Mouse (Mus musculus): Measurements from ENCODE around the gene Srcin1. TPM values are rescaled to one million over a fixed set of nuclear protein-coding genes. Genes with fewer than 3 reads are reported as not detected.
A peak's percentile ranks its signal among the peaks of the same experiment; 100 is the strongest.

Gene Srcin1
- polyA plus RNA-seq, 1 experiment from 2014 or later: not detected

- Histone ChIP-seq H3K4me2 (ENCODE audit: low read depth, low read length) (0 out of 2 replicates have a peak overlapping the region, but pooled peaks have one; percentile 3), H3K27me3 (ENCODE audit: control insufficient read depth, insufficient read depth, low read depth, low read length) (peaks cover 74% of the 10 kb centered on the region), H3K36me3 (ENCODE audit: control insufficient read depth, insufficient read depth) (no peaks in the 10 kb centered on the region), H3K9me3 (replicated peaks; ENCODE audit: control insufficient read depth, low read length) (no peaks in the 10 kb centered on the region), H3K27ac (ENCODE audit: low read length) (no peak overlapping the region), H3K4me3 (ENCODE audit: low read depth, low read length) (peak overlapping the region; percentile 15; the same call in 1 of the 2 replicates), H3K4me1 (ENCODE audit: control insufficient read depth, low read depth, low read length) (peaks cover 13% of the 10 kb centered on the region; the same call in 1 of the 2 replicates), H3K9ac (ENCODE audit: low read depth, low read length) (no peak overlapping the region)
- no peak for ATAC-seq (ENCODE audit: low read depth)
- 1% methylated on average over 87 of the region's 95 CpGs for WGBS (ENCODE audit: insufficient replicate concordance)
These were observed 41.3 kb downstream of the Srcin1 start for GRCm38 (mm10) chr11:97534442-97535307.

DNA sequence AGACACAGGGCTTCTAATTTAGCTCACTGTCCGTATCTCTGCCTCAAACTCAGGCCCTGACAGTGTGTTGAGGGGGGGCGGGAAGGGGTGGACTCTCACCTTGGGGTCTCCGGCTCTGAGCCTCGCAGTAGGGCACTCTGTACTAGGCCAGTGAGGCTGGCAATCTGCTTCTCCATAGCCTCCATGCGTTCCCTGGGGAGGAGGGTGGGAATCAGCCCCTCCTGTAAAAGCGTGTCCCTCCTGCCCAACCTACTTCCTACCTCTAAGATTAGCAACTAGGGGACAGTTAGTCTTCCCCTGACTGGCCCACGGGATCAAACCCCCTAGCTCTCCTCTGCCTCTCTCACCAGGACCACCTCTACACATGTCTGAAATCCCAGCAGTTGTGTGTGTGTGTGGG, 42.3 kb downstream of the Srcin1 start:
- Histone ChIP-seq H3K9ac (ENCODE audit: low read depth, low read length) (no peak overlapping the region), H3K9me3 (replicated peaks; ENCODE audit: control insufficient read depth, low read length) (no peaks in the 10 kb centered on the region), H3K36me3 (ENCODE audit: control insufficient read depth, insufficient read depth) (no peaks in the 10 kb centered on the region), H3K4me3 (ENCODE audit: low read depth, low read length) (no peak overlapping the region), H3K4me1 (ENCODE audit: control insufficient read depth, low read depth, low read length) (peaks cover 13% of the 10 kb centered on the region; the same call in 1 of the 2 replicates), H3K4me2 (ENCODE audit: low read depth, low read length) (no peak overlapping the region), H3K27me3 (ENCODE audit: control insufficient read depth, insufficient read depth, low read depth, low read length) (peaks cover 70% of the 10 kb centered on the region), H3K27ac (ENCODE audit: low read length) (no peak overlapping the region)
- 21% methylated on average over 7 of the region's 7 CpGs for WGBS (ENCODE audit: insufficient replicate concordance)
- ATAC-seq (ENCODE audit: low read depth): no peak

- peak overlapping the region; percentile 18; the same call in 1 of the 2 replicates for H3K4me3 ChIP-seq (ENCODE audit: low read depth, low read length)
- no peak overlapping the region for H3K9ac ChIP-seq (ENCODE audit: low read depth, low read length)
- H3K9me3 ChIP-seq (replicated peaks; ENCODE audit: control insufficient read depth, low read length): no peaks in the 10 kb centered on the region
- peaks cover 13% of the 10 kb centered on the region; the same call in 1 of the 2 replicates for H3K4me1 ChIP-seq (ENCODE audit: control insufficient read depth, low read depth, low read length)
- WGBS (ENCODE audit: insufficient replicate concordance): 2% methylated on average over 20 of the region's 20 CpGs
- no peak overlapping the region for H3K27ac ChIP-seq (ENCODE audit: low read length)
- no peaks in the 10 kb centered on the region for H3K36me3 ChIP-seq (ENCODE audit: control insufficient read depth, insufficient read depth)
- peaks cover 68% of the 10 kb centered on the region for H3K27me3 ChIP-seq (ENCODE audit: control insufficient read depth, insufficient read depth, low read depth, low read length)
- ATAC-seq (ENCODE audit: low read depth): no peak
- H3K4me2 ChIP-seq (ENCODE audit: low read depth, low read length): peak overlapping the region; percentile 28
These were observed 42.9 kb downstream of the Srcin1 start for GRCm38 (mm10) chr11:97532950-97533582.

DNA sequence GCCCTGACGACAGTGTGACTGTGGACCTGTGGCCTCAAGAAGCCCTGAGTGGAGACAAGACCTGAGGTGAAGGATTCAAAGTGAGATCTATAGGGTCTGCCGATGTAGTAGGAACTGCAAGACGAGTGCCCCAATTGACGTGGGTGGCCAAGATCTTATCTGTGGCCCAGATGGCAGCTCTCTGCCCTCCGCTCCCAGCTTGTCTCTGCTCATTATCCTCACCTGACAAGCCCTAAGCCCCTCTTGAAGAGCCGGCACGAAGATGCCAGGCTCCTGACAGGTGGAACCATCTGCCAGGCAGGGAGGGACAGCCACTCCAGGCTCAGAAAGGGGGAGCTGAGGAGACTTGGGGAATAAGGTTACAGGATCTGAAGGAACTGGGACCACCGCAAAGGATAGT, 43.6 kb downstream of the Srcin1 start:
- no peaks in the 10 kb centered on the region for H3K36me3 ChIP-seq (ENCODE audit: control insufficient read depth, insufficient read depth)
- H3K9ac ChIP-seq (ENCODE audit: low read depth, low read length): no peak overlapping the region
- H3K27me3 ChIP-seq (ENCODE audit: control insufficient read depth, insufficient read depth, low read depth, low read length): peaks cover 61% of the 10 kb centered on the region
- peak overlapping the region; percentile 92 for H3K4me2 ChIP-seq (ENCODE audit: low read depth, low read length)
- 0 out of 2 replicates have a peak, but pooled peaks have one; percentile 7 for ATAC-seq (ENCODE audit: low read depth)
- no peak overlapping the region for H3K4me3 ChIP-seq (ENCODE audit: low read depth, low read length)
- H3K9me3 ChIP-seq (replicated peaks; ENCODE audit: control insufficient read depth, low read length): no peaks in the 10 kb centered on the region
- H3K4me1 ChIP-seq (ENCODE audit: control insufficient read depth, low read depth, low read length): peaks cover 13% of the 10 kb centered on the region; the same call in 1 of the 2 replicates
- 8% methylated on average over 8 of the region's 8 CpGs for WGBS (ENCODE audit: insufficient replicate concordance)
- H3K27ac ChIP-seq (ENCODE audit: low read length): no peak overlapping the region

GRCm38 (mm10) chr11:97531381-97532260, 44.4 kb downstream of the Srcin1 start:
- Histone ChIP-seq H3K4me1 (ENCODE audit: control insufficient read depth, low read depth, low read length) (peaks cover 13% of the 10 kb centered on the region; the same call in 1 of the 2 replicates), H3K4me3 (ENCODE audit: low read depth, low read length) (peak overlapping the region; percentile 62), H3K36me3 (ENCODE audit: control insufficient read depth, insufficient read depth) (no peaks in the 10 kb centered on the region), H3K27me3 (ENCODE audit: control insufficient read depth, insufficient read depth, low read depth, low read length) (peaks cover 53% of the 10 kb centered on the region), H3K4me2 (ENCODE audit: low read depth, low read length) (peak overlapping the region; percentile 92), H3K9ac (ENCODE audit: low read depth, low read length) (0 out of 2 replicates have a peak overlapping the region, but pooled peaks have one; percentile 24), H3K9me3 (replicated peaks; ENCODE audit: control insufficient read depth, low read length) (no peaks in the 10 kb centered on the region), H3K27ac (ENCODE audit: low read length) (no peak overlapping the region)
- 6% methylated on average over 46 of the region's 46 CpGs for WGBS (ENCODE audit: insufficient replicate concordance)
- peak; percentile 51 for ATAC-seq (ENCODE audit: low read depth)

DNA sequence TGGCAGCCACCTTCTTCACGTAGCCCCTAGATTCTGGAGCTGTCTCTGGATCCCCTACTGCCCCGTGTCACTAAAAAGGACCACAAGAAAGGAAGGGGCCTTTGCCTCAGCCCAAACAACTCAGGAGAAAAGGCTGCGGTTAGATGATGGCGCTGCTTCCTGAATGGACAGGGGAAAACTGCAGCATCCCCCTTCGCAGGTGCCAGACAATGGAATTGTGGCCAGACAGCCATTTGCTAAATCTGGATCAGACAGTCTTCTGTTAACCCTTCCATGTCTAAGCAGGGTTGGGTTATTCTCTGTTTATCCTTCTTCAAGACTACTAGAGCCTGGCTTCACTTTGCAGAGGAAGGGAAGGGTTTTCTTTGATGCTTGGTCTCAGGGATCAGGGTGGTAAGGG, 45.0 kb downstream of the Srcin1 start:
- no peak overlapping the region for H3K4me3 ChIP-seq (ENCODE audit: low read depth, low read length)
- no peak overlapping the region for H3K27ac ChIP-seq (ENCODE audit: low read length)
- peaks cover 13% of the 10 kb centered on the region; the same call in 1 of the 2 replicates for H3K4me1 ChIP-seq (ENCODE audit: control insufficient read depth, low read depth, low read length)
- H3K9ac ChIP-seq (ENCODE audit: low read depth, low read length): no peak overlapping the region
- no peaks in the 10 kb centered on the region for H3K9me3 ChIP-seq (replicated peaks; ENCODE audit: control insufficient read depth, low read length)
- 33% methylated on average over 5 of the region's 5 CpGs for WGBS (ENCODE audit: insufficient replicate concordance)
- H3K4me2 ChIP-seq (ENCODE audit: low read depth, low read length): no peak overlapping the region
- ATAC-seq (ENCODE audit: low read depth): no peak
- H3K27me3 ChIP-seq (ENCODE audit: control insufficient read depth, insufficient read depth, low read depth, low read length): peaks cover 47% of the 10 kb centered on the region
- no peaks in the 10 kb centered on the region for H3K36me3 ChIP-seq (ENCODE audit: control insufficient read depth, insufficient read depth)

- Histone ChIP-seq H3K9ac (ENCODE audit: low read depth, low read length) (no peak overlapping the region), H3K4me1 (ENCODE audit: control insufficient read depth, low read depth, low read length) (peaks cover 13% of the 10 kb centered on the region; the same call in 1 of the 2 replicates), H3K4me3 (ENCODE audit: low read depth, low read length) (no peak overlapping the region), H3K4me2 (ENCODE audit: low read depth, low read length) (no peak overlapping the region), H3K27ac (ENCODE audit: low read length) (no peak overlapping the region), H3K9me3 (replicated peaks; ENCODE audit: control insufficient read depth, low read length) (no peaks in the 10 kb centered on the region), H3K36me3 (ENCODE audit: control insufficient read depth, insufficient read depth) (no peaks in the 10 kb centered on the region), H3K27me3 (ENCODE audit: control insufficient read depth, insufficient read depth, low read depth, low read length) (peaks cover 38% of the 10 kb centered on the region)
- 52% methylated on average over 6 of the region's 6 CpGs for WGBS (ENCODE audit: insufficient replicate concordance)
- no peak for ATAC-seq (ENCODE audit: low read depth)
These were observed 45.9 kb downstream of the Srcin1 start for GRCm38 (mm10) chr11:97530069-97530468.

GRCm38 (mm10) chr11:97528282-97528808, 47.6 kb downstream of the Srcin1 start:
- Histone ChIP-seq H3K27me3 (ENCODE audit: control insufficient read depth, insufficient read depth, low read depth, low read length) (peaks cover 27% of the 10 kb centered on the region), H3K36me3 (ENCODE audit: control insufficient read depth, insufficient read depth) (no peaks in the 10 kb centered on the region), H3K4me3 (ENCODE audit: low read depth, low read length) (no peak overlapping the region), H3K4me1 (ENCODE audit: control insufficient read depth, low read depth, low read length) (peaks cover 13% of the 10 kb centered on the region; the same call in 1 of the 2 replicates), H3K4me2 (ENCODE audit: low read depth, low read length) (no peak overlapping the region), H3K9ac (ENCODE audit: low read depth, low read length) (no peak overlapping the region), H3K27ac (ENCODE audit: low read length) (no peak overlapping the region), H3K9me3 (replicated peaks; ENCODE audit: control insufficient read depth, low read length) (no peaks in the 10 kb centered on the region)
- ATAC-seq (ENCODE audit: low read depth): no peak
- WGBS (ENCODE audit: insufficient replicate concordance): 61% methylated on average over 18 of the region's 18 CpGs
